Mouse (Mus musculus) lung, embryonic 14.5 days (tissue): ENCODE results near the gene Ndufa8. TPM values are rescaled to one million over a fixed set of nuclear protein-coding genes. Genes with fewer than 3 reads are reported as not detected.
A peak's percentile ranks its signal among the peaks of the same experiment; 100 is the strongest.

Source experiments
- ATAC-seq: fragments of 200-750 bp; cut with Nextera tagmentation; 2 replicates; pipeline ENCODE4 v1.8.0; 2017; ENCODE audit warnings: mild to moderate bottlenecking, moderate TSS enrichment, moderate library complexity; ENCODE audit not compliant: insufficient read depth
- DNase-seq: peaks from one replicate; pipeline ENCODE4 v3.0.0-alpha.2; 2015
- H3K27ac ChIP-seq: fragments of 300-500 bp; sonication (generic); 2 replicates; pipeline ENCODE4 v1.5.1; 2014; ENCODE audit warnings: low read depth, mild to moderate bottlenecking, moderate library complexity
- H3K27me3 ChIP-seq: fragments of 300-500 bp; sonication (generic); 2 replicates; pipeline ENCODE4 v1.6.1; 2014; ENCODE audit warnings: low read length, control low read depth; ENCODE audit not compliant: insufficient read depth
- H3K36me3 ChIP-seq: fragments of 300-500 bp; sonication (generic); 2 replicates; pipeline ENCODE4 v1.6.1; 2014; ENCODE audit warnings: control low read depth; ENCODE audit not compliant: insufficient read depth
- H3K4me1 ChIP-seq: fragments of 300-500 bp; sonication (generic); 2 replicates; pipeline ENCODE4 v1.6.1; 2014; ENCODE audit warnings: antibody characterized with exemption, control low read depth; ENCODE audit not compliant: insufficient read depth
- H3K4me2 ChIP-seq: fragments of 300-500 bp; sonication (generic); 2 replicates; pipeline ENCODE4 v1.6.1; 2014; ENCODE audit warnings: mild to moderate bottlenecking
- H3K4me3 ChIP-seq: fragments of 300-500 bp; sonication (generic); 2 replicates; pipeline ENCODE4 v1.5.1; 2014; ENCODE audit warnings: low read depth, low read length
- H3K9ac ChIP-seq: fragments of 300-500 bp; sonication (generic); 2 replicates; pipeline ENCODE4 v1.6.1; 2014
- H3K9me3 ChIP-seq: fragments of 300-500 bp; sonication (generic); 2 replicates; pipeline ENCODE4 v1.6.1; 2016; ENCODE audit warnings: low read depth, low read length, control low read depth
- CTCF ChIP-seq: IDR thresholded peaks from 2 replicates; pipeline ENCODE4 v1.5.1; 2016; ENCODE audit warnings: antibody characterized with exemption, low read depth
- WGBS: fragments of 180-500 bp; shearing (Covaris S2); extraction: QIAGEN DNeasy Blood & Tissue Kit; methylation state at CpG from one replicate; pipeline ENCODE4 v1.1.7; 2014; 5-methylcytosine and 5-hydroxymethylcytosine counted together
- polyA plus RNA-seq: library from polyadenylated mRNA; unstranded; fragments of >200 nt; fragmentation: Nextera tagmentation; extraction: Ambion mirVana; gene quantifications from 2 replicates; pipeline ENCODE4 v1.2.1, GENCODE M21; 2014

The Ndufa8 gene
- polyA plus RNA-seq, 1 experiment from 2014 or later: 247 TPM

- Histone ChIP-seq H3K4me2 (no peak overlapping the region), H3K36me3 (peaks cover 21% of the 10 kb centered on the region), H3K27ac (no peak overlapping the region), H3K9me3 (no peaks in the 10 kb centered on the region), H3K4me3 (no peak overlapping the region), H3K9ac (no peak overlapping the region), H3K27me3 (no peaks in the 10 kb centered on the region), H3K4me1 (no peaks in the 10 kb centered on the region)
- TF ChIP-seq CTCF: no peak
- no peak for ATAC-seq
- 62% methylated on average over 7 of the region's 7 CpGs for WGBS
- peak; percentile 21 for DNase-seq
Measured at GRCm38 (mm10) chr2:36032884-36033283, 16.3 kb downstream of the Ndufa8 start.

- Histone ChIP-seq H3K27me3 (0 out of 2 replicates have a peak, but pooled peaks cover 2% of the 10 kb centered on the region), H3K27ac (no peak overlapping the region), H3K4me1 (no peaks in the 10 kb centered on the region), H3K4me3 (no peak overlapping the region), H3K36me3 (no peaks in the 10 kb centered on the region), H3K4me2 (no peak overlapping the region), H3K9me3 (no peaks in the 10 kb centered on the region), H3K9ac (no peak overlapping the region)
- ATAC-seq (peak; percentile 72; the same call in 1 of the 2 replicates), DNase-seq (peak; percentile 65)
- no peak for TF ChIP-seq CTCF
- WGBS: 44% methylated on average over 3 of the region's 3 CpGs
Measured at GRCm38 (mm10) chr2:36023291-36023690, 25.9 kb downstream of the Ndufa8 start.

DNA sequence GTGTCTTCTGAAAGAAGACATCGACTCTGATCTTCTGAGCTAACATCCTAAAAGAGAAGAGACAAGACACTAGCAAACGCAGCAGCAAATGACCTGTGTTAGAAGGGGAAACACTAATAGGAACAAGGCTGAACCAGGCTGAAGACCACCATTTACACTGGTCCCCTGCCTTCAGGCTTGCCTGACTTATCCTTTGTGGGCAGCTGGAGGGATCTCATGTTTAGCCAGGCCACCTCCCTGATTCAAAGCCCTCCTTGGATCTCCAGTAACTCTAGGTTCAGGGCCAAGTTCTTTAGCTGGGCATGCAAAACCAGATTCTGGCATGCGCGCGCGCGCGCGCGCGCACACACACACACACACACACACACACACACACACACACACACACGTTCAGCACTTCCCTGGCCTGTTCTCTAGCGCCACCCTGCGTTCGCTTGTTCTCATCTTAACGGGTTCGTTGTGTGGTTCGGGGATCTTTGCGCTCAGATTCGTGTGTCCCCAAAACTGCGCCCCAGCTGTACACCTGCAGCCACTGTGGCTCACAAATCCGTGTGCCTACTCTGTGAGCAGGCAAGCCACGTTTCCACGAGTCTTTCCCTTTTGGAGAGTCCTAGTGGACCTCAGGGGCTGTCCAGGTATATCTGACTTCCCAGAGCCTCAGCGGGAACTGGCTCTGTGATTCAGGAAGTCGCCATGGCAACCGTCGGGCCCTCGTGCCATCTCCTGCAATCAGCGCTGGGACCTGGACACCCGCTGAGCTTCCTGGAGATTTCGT lies 27.6 kb downstream of the Ndufa8 start:
- H3K36me3 ChIP-seq: no peaks in the 10 kb centered on the region
- H3K27ac ChIP-seq: no peak overlapping the region
- ATAC-seq (peak; percentile 59; the same call in 1 of the 2 replicates), DNase-seq (peak; percentile 85)
- H3K9ac ChIP-seq: no peak overlapping the region; the same call in 1 of the 2 replicates
- peak overlapping the region; percentile 54 for H3K4me2 ChIP-seq
- no peaks in the 10 kb centered on the region for H3K9me3 ChIP-seq
- WGBS: 10% methylated on average over 32 of the region's 32 CpGs
- H3K4me3 ChIP-seq: peak overlapping the region; percentile 15; the same call in 1 of the 2 replicates
- no peaks in the 10 kb centered on the region for H3K4me1 ChIP-seq
- TF ChIP-seq CTCF: peak; percentile 86
- H3K27me3 ChIP-seq: 0 out of 2 replicates have a peak, but pooled peaks cover 2% of the 10 kb centered on the region

DNA sequence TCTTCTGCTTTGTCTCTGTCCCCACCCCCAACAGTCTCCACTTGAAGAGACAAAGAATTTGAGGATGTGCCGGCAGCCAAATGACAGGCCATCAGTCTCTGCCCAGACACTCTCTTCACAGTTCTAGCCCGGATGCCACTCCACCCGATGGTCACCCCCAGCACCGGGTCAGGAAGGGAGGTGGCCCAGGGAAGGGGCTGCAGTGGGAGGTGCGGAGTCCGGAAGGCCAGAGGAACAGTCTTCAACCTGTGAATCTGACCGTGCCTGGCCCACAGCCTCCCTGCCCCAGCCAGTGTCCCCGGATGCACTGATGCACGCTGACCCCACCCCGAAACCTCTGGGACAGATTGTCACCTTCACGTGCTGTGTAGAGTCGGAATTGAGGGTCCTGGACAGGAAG lies 36.2 kb downstream of the Ndufa8 start:
- H3K4me2 ChIP-seq: no peak overlapping the region
- no peaks in the 10 kb centered on the region for H3K36me3 ChIP-seq
- no peak for TF ChIP-seq CTCF
- no peak overlapping the region; the same call in 1 of the 2 replicates for H3K27ac ChIP-seq
- no peak overlapping the region for H3K9ac ChIP-seq
- ATAC-seq (0 out of 2 replicates have a peak, but pooled peaks have one; percentile 52), DNase-seq (peak; percentile 39)
- WGBS: 34% methylated on average over 12 of the region's 12 CpGs
- no peaks in the 10 kb centered on the region for H3K9me3 ChIP-seq
- H3K4me1 ChIP-seq: no peaks in the 10 kb centered on the region; the same call in 1 of the 2 replicates
- H3K4me3 ChIP-seq: no peak overlapping the region
- peaks cover 9% of the 10 kb centered on the region for H3K27me3 ChIP-seq

DNA sequence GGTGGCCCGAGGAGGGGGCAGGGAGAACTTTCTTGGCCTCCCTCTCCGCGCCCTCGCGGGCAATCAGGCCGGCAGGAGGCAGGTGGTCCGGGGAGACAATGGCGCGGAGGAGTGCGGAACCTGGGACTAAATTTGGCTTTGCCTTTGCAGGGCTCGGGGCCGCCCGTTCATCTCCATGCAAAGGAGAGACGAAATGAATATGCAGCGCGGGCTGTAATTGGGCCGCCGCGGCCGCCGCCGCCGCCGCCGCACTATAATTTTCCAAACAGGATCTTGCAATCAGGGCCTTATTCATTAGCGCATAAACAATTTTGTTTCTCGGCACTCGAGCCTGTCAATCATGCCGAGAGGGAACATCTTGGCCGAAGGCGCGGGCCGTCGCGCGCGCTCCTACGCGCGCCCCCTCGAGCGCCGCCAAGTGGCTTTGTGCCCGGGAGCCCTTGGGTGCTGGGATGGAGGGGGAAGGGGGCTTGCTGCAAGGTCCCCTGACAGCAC lies 37.8 kb downstream of the Ndufa8 start:
- H3K4me1 ChIP-seq: no peaks in the 10 kb centered on the region; the same call in 1 of the 2 replicates
- TF ChIP-seq CTCF: no peak
- under 1% methylated on average over 44 of the region's 44 CpGs for WGBS
- H3K4me2 ChIP-seq: peak overlapping the region; percentile 64
- DNase-seq (peak; percentile 60), ATAC-seq (peak; percentile 41; the same call in 1 of the 2 replicates)
- no peaks in the 10 kb centered on the region for H3K36me3 ChIP-seq
- H3K4me3 ChIP-seq: peak overlapping the region; percentile 32
- H3K27ac ChIP-seq: no peak overlapping the region
- peaks cover 9% of the 10 kb centered on the region for H3K27me3 ChIP-seq
- H3K9me3 ChIP-seq: no peaks in the 10 kb centered on the region
- H3K9ac ChIP-seq: peak overlapping the region; percentile 53

DNA sequence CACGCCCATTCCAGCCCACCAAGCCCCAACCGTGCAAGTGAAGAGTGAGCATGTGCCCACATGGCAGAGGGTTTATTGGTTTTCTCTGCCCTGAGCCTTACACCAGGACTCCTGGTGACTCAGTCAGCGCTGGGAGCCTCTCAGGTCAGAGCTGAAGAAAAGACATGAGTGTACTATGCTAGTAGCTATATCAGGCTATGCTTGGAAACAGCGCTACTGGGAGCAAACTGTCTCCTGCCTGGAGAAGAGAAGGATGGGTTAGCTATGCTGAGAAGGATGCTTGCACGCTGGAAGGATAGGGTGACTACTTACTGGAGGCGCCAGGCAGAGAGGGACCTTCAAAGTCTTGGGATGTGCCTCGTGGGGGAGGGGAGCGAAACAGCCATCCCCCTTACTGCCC lies 38.6 kb downstream of the Ndufa8 start:
- Histone ChIP-seq H3K36me3 (no peaks in the 10 kb centered on the region), H3K4me2 (peak overlapping the region; percentile 64; the same call in 1 of the 2 replicates), H3K4me1 (no peaks in the 10 kb centered on the region; the same call in 1 of the 2 replicates), H3K9ac (no peak overlapping the region), H3K4me3 (no peak overlapping the region), H3K9me3 (no peaks in the 10 kb centered on the region), H3K27me3 (peaks cover 9% of the 10 kb centered on the region), H3K27ac (no peak overlapping the region)
- DNase-seq (no peak), ATAC-seq (no peak)
- TF ChIP-seq CTCF: no peak
- 46% methylated on average over 8 of the region's 8 CpGs for WGBS

- no peak overlapping the region for H3K9ac ChIP-seq
- H3K36me3 ChIP-seq: no peaks in the 10 kb centered on the region
- peak; percentile 85 for TF ChIP-seq CTCF
- no peak overlapping the region for H3K27ac ChIP-seq
- no peaks in the 10 kb centered on the region; the same call in 1 of the 2 replicates for H3K4me1 ChIP-seq
- no peaks in the 10 kb centered on the region for H3K9me3 ChIP-seq
- peak; percentile 41 for ATAC-seq
- H3K4me2 ChIP-seq: no peak overlapping the region
- no peak overlapping the region for H3K4me3 ChIP-seq
- WGBS: 23% methylated on average over 4 of the region's 4 CpGs
- peak; percentile 91 for DNase-seq
- peaks cover 9% of the 10 kb centered on the region for H3K27me3 ChIP-seq
Measured at GRCm38 (mm10) chr2:36009386-36009785, 39.8 kb downstream of the Ndufa8 start.
